Mouse (Mus musculus): ENCODE results near the gene Sox5.

The Sox5 gene

GRCm38 (mm10) chr6:144119961-144120360 lies 661.8 kb downstream of the Sox5 start:
- no peak for DNase-seq (ENCODE audit: low read depth, low spot score)

- DNase-seq (ENCODE audit: low read depth, low spot score): no peak
Measured at GRCm38 (mm10) chr6:144116646-144117045, 665.1 kb downstream of the Sox5 start.

- no peak for DNase-seq (ENCODE audit: low read depth, low spot score)
Measured at GRCm38 (mm10) chr6:144111561-144111960, 670.2 kb downstream of the Sox5 start.

- no peak for DNase-seq (ENCODE audit: low read depth, low spot score)
Measured at GRCm38 (mm10) chr6:144106848-144107247, 674.9 kb downstream of the Sox5 start.

GRCm38 (mm10) chr6:144105645-144106044 lies 676.1 kb downstream of the Sox5 start:
- no peak for DNase-seq (ENCODE audit: low read depth, low spot score)

GRCm38 (mm10) chr6:144103612-144104011 lies 678.2 kb downstream of the Sox5 start:
- DNase-seq (ENCODE audit: low read depth, low spot score): no peak

- no peak for DNase-seq (ENCODE audit: low read depth, low spot score)
Measured at GRCm38 (mm10) chr6:144100852-144101251, 680.9 kb downstream of the Sox5 start.

GRCm38 (mm10) chr6:144098119-144098518 lies 683.7 kb downstream of the Sox5 start:
- no peak for DNase-seq (ENCODE audit: low read depth, low spot score)

- DNase-seq (ENCODE audit: low read depth, low spot score): no peak
Measured at GRCm38 (mm10) chr6:144088256-144088655, 693.5 kb downstream of the Sox5 start.

GRCm38 (mm10) chr6:144086096-144086810 lies 695.5 kb downstream of the Sox5 start:
- DNase-seq (ENCODE audit: low read depth, low spot score): no peak

- DNase-seq (ENCODE audit: low read depth, low spot score): no peak
Measured at GRCm38 (mm10) chr6:144082297-144082696, 699.5 kb downstream of the Sox5 start.

- DNase-seq (ENCODE audit: low read depth, low spot score): no peak
Measured at GRCm38 (mm10) chr6:144077826-144078225, 704.0 kb downstream of the Sox5 start.

GRCm38 (mm10) chr6:144076376-144076775 lies 705.4 kb downstream of the Sox5 start:
- no peak for DNase-seq (ENCODE audit: low read depth, low spot score)

- no peak for DNase-seq (ENCODE audit: low read depth, low spot score)
Measured at GRCm38 (mm10) chr6:144075327-144075941, 706.3 kb downstream of the Sox5 start.

- peak; percentile 65 for DNase-seq (ENCODE audit: low read depth, low spot score)
Measured at GRCm38 (mm10) chr6:144074826-144075225, 707.0 kb downstream of the Sox5 start.

GRCm38 (mm10) chr6:144070461-144070860 lies 711.3 kb downstream of the Sox5 start:
- no peak for DNase-seq (ENCODE audit: low read depth, low spot score)

- DNase-seq (ENCODE audit: low read depth, low spot score): no peak
Measured at GRCm38 (mm10) chr6:144067491-144067890, 714.3 kb downstream of the Sox5 start.

- DNase-seq (ENCODE audit: low read depth, low spot score): no peak
Measured at GRCm38 (mm10) chr6:144062428-144062827, 719.3 kb downstream of the Sox5 start.

- no peak for DNase-seq (ENCODE audit: low read depth, low spot score)
Measured at GRCm38 (mm10) chr6:144061814-144062213, 720.0 kb downstream of the Sox5 start.

GRCm38 (mm10) chr6:144057098-144057632 lies 724.6 kb downstream of the Sox5 start:
- DNase-seq (ENCODE audit: low read depth, low spot score): no peak

- DNase-seq (ENCODE audit: low read depth, low spot score): peak; percentile 61
Measured at GRCm38 (mm10) chr6:144056252-144057097, 725.3 kb downstream of the Sox5 start.

GRCm38 (mm10) chr6:144052487-144052886 lies 729.3 kb downstream of the Sox5 start:
- DNase-seq (ENCODE audit: low read depth, low spot score): no peak

Measured in skeletal muscle tissue, adult 2 months (tissue).